Mouse (Mus musculus) myocyte (in vitro differentiated cells): ENCODE measurements at regions not wholly inside any gene's neighbourhood (a gene's known extent, or its start where the extent isn't known, plus 50 kb on each side); places are given as distances from the start of the nearest gene placed in this dataset.

Source experiments
- MYOG ChIP-seq, 3 experiments: IDR thresholded peaks; one replicate each; pipeline ENCODE4 v1.6.1; 2011; ENCODE audit warnings: control low read depth in 2 of 3, low read depth in 2 of 3, mild to moderate bottlenecking in 2 of 3; ENCODE audit not compliant: insufficient read length in 2 of 3, control insufficient read depth in 1 of 3, insufficient read depth in 1 of 3
- POLR2A ChIP-seq: IDR thresholded peaks from one replicate; pipeline ENCODE4 v1.6.1; 2011; ENCODE audit warnings: low read depth, mild to moderate bottlenecking, control low read depth, moderate library complexity; ENCODE audit not compliant: insufficient read length

DNA sequence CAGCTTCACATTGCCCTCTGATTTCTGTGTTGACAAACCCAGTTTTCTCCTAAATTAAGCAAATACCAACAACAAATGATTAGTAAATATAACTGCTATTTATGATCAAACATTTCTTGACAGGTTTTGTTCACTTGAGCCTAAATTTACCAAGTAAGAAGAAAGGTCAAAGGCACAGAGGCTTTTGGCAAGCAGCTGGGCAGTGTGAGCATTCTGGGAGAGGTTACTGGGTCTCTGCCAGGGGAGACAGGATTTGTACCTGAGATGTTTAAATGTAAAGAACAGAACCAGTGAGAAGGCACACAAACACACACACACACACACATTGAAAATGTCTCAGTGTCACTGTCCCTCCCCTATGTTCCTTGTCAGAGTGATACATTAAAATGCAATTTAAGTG is 367.0 kb upstream of the Nr2f2 start:
- TF ChIP-seq MYOG (IDR thresholded peaks at IDR 0.05; ENCODE audit: control insufficient read depth in 1 of 3, insufficient read depth in 1 of 3, insufficient read length in 2 of 3, low read depth in 2 of 3) (no peak), POLR2A (no peak)
